Mouse (Mus musculus) embryonic fibroblast, embryonic 13.5 days (primary cell): ENCODE data around the gene Ypel4. TPM values are rescaled to one million over a fixed set of nuclear protein-coding genes. Genes with fewer than 3 reads are reported as not detected.
A peak's percentile ranks its signal among the peaks of the same experiment; 100 is the strongest.

Source experiments
- H3K27ac ChIP-seq: 2 replicates; pipeline ENCODE4 v1.5.1; 2012; ENCODE audit warnings: low read length, control low read depth, inconsistent platforms; ENCODE audit not compliant: insufficient read depth
- H3K4me1 ChIP-seq: 2 replicates; pipeline ENCODE4 v1.6.1; 2011; ENCODE audit warnings: low read length; ENCODE audit not compliant: control insufficient read depth, insufficient read depth
- H3K4me3 ChIP-seq: 2 replicates; pipeline ENCODE4 v1.5.1; 2011; ENCODE audit warnings: mild to moderate bottlenecking, control low read depth, low read length; ENCODE audit not compliant: insufficient read depth
- CTCF ChIP-seq: IDR thresholded peaks from 2 replicates; pipeline ENCODE4 v1.5.1; 2011; ENCODE audit warnings: mild to moderate bottlenecking, control low read depth, low read length, moderate library complexity, borderline replicate concordance; ENCODE audit not compliant: insufficient read depth
- POLR2A ChIP-seq: IDR thresholded peaks from 2 replicates; pipeline ENCODE4 v1.6.1; 2011; ENCODE audit warnings: low read depth, mild to moderate bottlenecking, control low read depth, low read length, moderate library complexity
- polyA plus RNA-seq: library from polyadenylated mRNA; stranded (reverse); fragments of >200 nt; gene quantifications from 2 replicates; pipeline ENCODE4 v1.2.4, GENCODE M21; 2011; ENCODE audit warnings: low read depth; ENCODE audit not compliant: missing spikeins, insufficient read length

The Ypel4 gene
- polyA plus RNA-seq, 1 experiment: 4.6 TPM

DNA sequence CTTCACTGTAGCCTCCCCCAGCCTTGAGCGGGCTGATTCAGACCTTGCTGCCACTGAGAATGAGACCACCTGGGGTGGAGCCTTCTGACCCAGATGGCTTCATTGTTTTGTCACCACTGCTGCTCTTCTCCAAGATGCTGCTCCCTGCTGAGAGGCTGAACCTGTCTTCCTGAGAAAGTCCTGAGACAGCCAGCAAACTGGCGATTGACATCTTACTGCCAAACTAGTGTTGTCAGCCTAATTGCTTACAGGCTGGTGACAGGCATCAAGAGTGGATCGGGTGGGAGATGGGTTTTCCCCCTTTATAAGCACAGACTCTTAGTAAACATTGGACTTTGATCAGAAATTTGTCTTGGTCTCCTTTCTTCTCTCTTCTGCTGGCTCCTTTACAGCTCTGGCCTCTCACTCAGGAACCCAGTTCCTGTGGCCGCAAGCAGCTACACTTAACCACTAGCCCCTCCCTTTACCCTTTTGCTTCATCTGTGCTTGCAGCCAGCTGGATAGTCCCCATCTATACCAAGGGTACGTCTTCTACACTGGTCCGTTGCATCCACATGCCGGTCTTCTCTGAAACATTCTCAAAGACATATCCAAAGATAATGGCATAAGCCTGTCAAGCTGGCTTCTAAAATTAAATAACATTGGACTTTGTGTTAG, 23.3 kb downstream of the Ypel4 start:
- no peak overlapping the region for H3K27ac ChIP-seq
- TF ChIP-seq CTCF (no peak), POLR2A (no peak)
- no peaks in the 10 kb centered on the region for H3K4me1 ChIP-seq
- H3K4me3 ChIP-seq: no peak overlapping the region

- TF ChIP-seq POLR2A (no peak), CTCF (no peak)
- Histone ChIP-seq H3K4me3 (no peak overlapping the region), H3K4me1 (no peaks in the 10 kb centered on the region), H3K27ac (no peak overlapping the region)
These were observed 24.8 kb downstream of the Ypel4 start for GRCm38 (mm10) chr2:84758542-84759127.

- Histone ChIP-seq H3K4me1 (no peaks in the 10 kb centered on the region), H3K4me3 (no peak overlapping the region), H3K27ac (no peak overlapping the region)
- TF ChIP-seq POLR2A: no peak
- TF ChIP-seq CTCF: no peak
These were observed 26.9 kb downstream of the Ypel4 start for GRCm38 (mm10) chr2:84760777-84761176.

GRCm38 (mm10) chr2:84761309-84761708, 27.5 kb downstream of the Ypel4 start:
- H3K4me3 ChIP-seq: no peak overlapping the region
- no peak overlapping the region for H3K27ac ChIP-seq
- H3K4me1 ChIP-seq: no peaks in the 10 kb centered on the region
- TF ChIP-seq POLR2A (no peak), CTCF (no peak)

GRCm38 (mm10) chr2:84761840-84762239, 28.0 kb downstream of the Ypel4 start:
- no peak overlapping the region for H3K27ac ChIP-seq
- no peaks in the 10 kb centered on the region for H3K4me1 ChIP-seq
- TF ChIP-seq CTCF (no peak), POLR2A (no peak)
- H3K4me3 ChIP-seq: no peak overlapping the region

- no peak overlapping the region for H3K27ac ChIP-seq
- TF ChIP-seq POLR2A: no peak
- no peak for TF ChIP-seq CTCF
- H3K4me3 ChIP-seq: no peak overlapping the region
- H3K4me1 ChIP-seq: no peaks in the 10 kb centered on the region
These were observed 28.4 kb downstream of the Ypel4 start for GRCm38 (mm10) chr2:84762295-84762694.

- H3K4me3 ChIP-seq: no peak overlapping the region
- no peak overlapping the region for H3K27ac ChIP-seq
- no peak for TF ChIP-seq POLR2A
- TF ChIP-seq CTCF: no peak
- no peaks in the 10 kb centered on the region for H3K4me1 ChIP-seq
These were observed 29.0 kb downstream of the Ypel4 start for GRCm38 (mm10) chr2:84762818-84763217.

DNA sequence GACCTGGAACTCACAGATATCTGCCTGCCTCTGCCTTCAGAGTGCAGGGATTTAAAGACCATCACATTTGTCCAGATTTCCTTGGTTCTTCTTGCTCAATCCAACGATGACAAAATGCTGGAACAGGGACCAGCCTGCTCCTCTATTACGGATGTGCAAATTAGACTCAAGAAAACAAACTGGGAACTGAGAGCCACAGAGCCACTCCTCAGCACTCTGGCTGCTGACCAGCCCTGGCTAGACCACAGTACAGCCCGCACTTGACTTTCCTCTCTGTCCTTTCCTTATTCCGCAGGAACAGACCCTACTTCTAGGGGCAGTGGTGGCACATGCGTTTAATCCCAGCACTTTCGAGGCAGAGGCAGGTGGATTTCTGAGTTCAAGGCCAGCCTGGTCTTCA, 36.6 kb downstream of the Ypel4 start:
- H3K4me1 ChIP-seq: no peaks in the 10 kb centered on the region
- H3K27ac ChIP-seq: no peak overlapping the region
- H3K4me3 ChIP-seq: no peak overlapping the region
- no peak for TF ChIP-seq CTCF
- no peak for TF ChIP-seq POLR2A

DNA sequence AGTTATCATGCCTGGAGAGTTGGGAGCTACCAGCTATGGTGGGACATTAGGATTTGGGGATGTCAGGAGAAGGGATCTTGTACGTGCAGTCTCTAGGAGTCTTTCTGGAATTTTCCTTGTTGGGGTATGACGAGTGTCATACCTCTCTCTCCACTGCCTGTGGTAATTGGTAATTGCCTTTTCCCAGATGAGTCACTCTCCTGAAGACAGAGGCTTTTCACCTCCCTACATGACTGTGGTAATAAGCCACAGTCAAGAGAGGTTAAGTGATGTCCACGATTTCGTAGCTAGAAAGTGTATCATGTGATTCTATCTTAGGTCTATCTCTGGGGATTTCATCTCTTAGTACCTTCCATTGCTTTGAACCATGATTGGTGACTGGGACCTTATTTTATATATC, 38.6 kb downstream of the Ypel4 start:
- H3K4me3 ChIP-seq: no peak overlapping the region
- TF ChIP-seq POLR2A (no peak), CTCF (no peak)
- H3K4me1 ChIP-seq: no peaks in the 10 kb centered on the region
- H3K27ac ChIP-seq: no peak overlapping the region

- TF ChIP-seq CTCF: no peak
These were observed 39.3 kb downstream of the Ypel4 start for GRCm38 (mm10) chr2:84773195-84773594.

DNA sequence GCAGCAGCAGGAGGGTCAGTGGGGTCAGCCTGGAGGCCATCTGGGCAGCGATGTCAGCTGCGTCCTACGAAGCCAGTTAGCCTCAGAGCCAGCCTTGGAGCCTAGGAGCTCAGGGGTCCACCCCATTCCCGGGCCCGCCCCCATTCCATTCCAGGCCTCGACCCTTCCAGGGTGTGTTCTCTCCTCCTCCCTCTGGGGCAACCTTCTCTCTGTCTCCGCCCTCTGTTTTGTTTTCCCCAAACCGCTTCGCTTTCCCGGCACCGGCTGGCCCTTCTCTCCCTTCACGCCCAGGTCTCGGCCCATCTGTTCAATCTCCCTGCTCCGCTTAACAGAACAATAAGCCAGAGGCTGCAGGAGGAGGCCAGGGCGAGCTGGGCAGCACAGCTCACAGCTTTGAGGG, 40.9 kb downstream of the Ypel4 start:
- H3K4me3 ChIP-seq: no peak overlapping the region
- H3K27ac ChIP-seq: no peak overlapping the region
- TF ChIP-seq POLR2A: peak; percentile 27
- no peak for TF ChIP-seq CTCF
- no peaks in the 10 kb centered on the region for H3K4me1 ChIP-seq

More at GRCm38 (mm10) chr2:84773195-84773594, 39.3 kb downstream of the Ypel4 start:
- Histone ChIP-seq H3K4me3 (no peak overlapping the region), H3K4me1 (no peaks in the 10 kb centered on the region), H3K27ac (no peak overlapping the region)
